Mouse (Mus musculus) frontal cortex, adult (tissue): Measurements from ENCODE around the gene Suclg2.

Experiments
- ATAC-seq: cut with Nextera tagmentation; 2 replicates; pipeline ENCODE4 v1.9.2; 2017; ENCODE audit warnings: mild to moderate bottlenecking, moderate library complexity, mixed read lengths; ENCODE audit not compliant: low TSS enrichment

Suclg2 gene

GRCm38 (mm10) chr6:95718031-95718968, at the start of gene Suclg2:
Gene Suclg2 (minus strand): TSS chr6:95718800.
- ATAC-seq: peak; percentile 84

- ATAC-seq: no peak
Measured at GRCm38 (mm10) chr6:95766566-95766965, 48.0 kb upstream of the Suclg2 start.

- ATAC-seq: no peak
Measured at GRCm38 (mm10) chr6:95759558-95760172, 41.1 kb upstream of the Suclg2 start.

- no peak for ATAC-seq
Measured at GRCm38 (mm10) chr6:95742378-95742777, 23.8 kb upstream of the Suclg2 start.

- ATAC-seq: no peak
Measured at GRCm38 (mm10) chr6:95731570-95732367, 13.2 kb upstream of the Suclg2 start.

GRCm38 (mm10) chr6:95729399-95729798, 10.8 kb upstream of the Suclg2 start:
- ATAC-seq: no peak

GRCm38 (mm10) chr6:95725281-95725680, 6.7 kb upstream of the Suclg2 start:
- ATAC-seq: no peak

GRCm38 (mm10) chr6:95723361-95723760, 4.8 kb upstream of the Suclg2 start:
- ATAC-seq: no peak

- no peak for ATAC-seq
Measured at GRCm38 (mm10) chr6:95719791-95720190, 1.2 kb upstream of the Suclg2 start.

- peak; percentile 12; the same call in 1 of the 2 replicates for ATAC-seq
Measured at GRCm38 (mm10) chr6:95718969-95719333, 351 bp upstream of the Suclg2 start.

- ATAC-seq: no peak
Measured at GRCm38 (mm10) chr6:95717071-95717470, 1.5 kb downstream of the Suclg2 start.

GRCm38 (mm10) chr6:95716476-95716875, 2.1 kb downstream of the Suclg2 start:
- ATAC-seq: no peak

GRCm38 (mm10) chr6:95713245-95713644, 5.4 kb downstream of the Suclg2 start:
- ATAC-seq: no peak

GRCm38 (mm10) chr6:95712081-95712480, 6.5 kb downstream of the Suclg2 start:
- ATAC-seq: no peak

- no peak for ATAC-seq
Measured at GRCm38 (mm10) chr6:95711671-95712070, 6.9 kb downstream of the Suclg2 start.

- no peak for ATAC-seq
Measured at GRCm38 (mm10) chr6:95710886-95711285, 7.7 kb downstream of the Suclg2 start.

- no peak for ATAC-seq
Measured at GRCm38 (mm10) chr6:95709531-95709930, 9.1 kb downstream of the Suclg2 start.

GRCm38 (mm10) chr6:95709106-95709505, 9.5 kb downstream of the Suclg2 start:
- ATAC-seq: no peak

GRCm38 (mm10) chr6:95704626-95705025, 14.0 kb downstream of the Suclg2 start:
- no peak for ATAC-seq

- ATAC-seq: no peak
Measured at GRCm38 (mm10) chr6:95702200-95702599, 16.4 kb downstream of the Suclg2 start.

GRCm38 (mm10) chr6:95701786-95702185, 16.8 kb downstream of the Suclg2 start:
- no peak for ATAC-seq

GRCm38 (mm10) chr6:95700981-95701610, 17.5 kb downstream of the Suclg2 start:
- no peak for ATAC-seq
